Mouse (Mus musculus) hindlimb bud, embryonic 11.5 days (tissue): ENCODE results near the gene Muc20.

Experiments
- DNase-seq: peaks from one replicate; pipeline ENCODE4 v3.0.0-alpha.2; 2012; ENCODE audit warnings: low read depth, low spot score; ENCODE audit errors: extremely low spot score

Gene Muc20

DNA sequence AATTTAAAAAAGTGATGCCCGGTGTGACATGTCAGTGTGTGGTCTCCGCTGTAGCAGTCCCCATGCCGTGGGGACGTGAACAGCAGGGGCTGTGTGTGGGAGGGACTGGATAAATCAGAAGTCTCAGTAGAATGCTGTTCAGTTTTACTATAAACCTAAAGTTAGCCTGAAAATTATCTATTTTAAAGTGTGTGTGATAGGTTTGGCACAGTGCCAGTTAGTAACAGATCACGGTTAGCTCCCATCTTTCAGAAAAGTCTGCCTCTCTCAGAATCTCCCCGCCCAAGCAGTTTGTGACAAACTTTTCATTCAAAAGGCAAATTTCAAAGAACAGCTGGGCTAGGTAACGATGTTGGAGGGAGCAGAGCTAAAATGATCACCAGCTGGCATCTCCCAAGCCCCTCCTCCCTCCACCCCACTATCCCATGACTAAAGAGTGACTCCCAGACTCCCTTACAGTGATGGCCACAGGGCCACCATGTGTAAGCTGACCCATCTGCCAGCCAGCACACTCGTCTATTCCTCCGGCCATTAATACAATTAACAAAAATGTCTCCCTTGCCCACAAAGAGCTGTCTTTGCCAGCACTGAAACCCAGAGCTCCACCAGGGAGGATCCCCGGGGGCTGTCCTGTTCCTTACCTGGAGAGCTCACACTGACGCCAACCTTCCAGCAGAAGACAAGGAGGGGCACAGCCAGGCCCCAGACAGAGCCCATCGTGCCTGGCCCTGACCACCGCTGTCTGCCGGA, 384 bp downstream of the Muc20 start:
- DNase-seq = no peak

DNA sequence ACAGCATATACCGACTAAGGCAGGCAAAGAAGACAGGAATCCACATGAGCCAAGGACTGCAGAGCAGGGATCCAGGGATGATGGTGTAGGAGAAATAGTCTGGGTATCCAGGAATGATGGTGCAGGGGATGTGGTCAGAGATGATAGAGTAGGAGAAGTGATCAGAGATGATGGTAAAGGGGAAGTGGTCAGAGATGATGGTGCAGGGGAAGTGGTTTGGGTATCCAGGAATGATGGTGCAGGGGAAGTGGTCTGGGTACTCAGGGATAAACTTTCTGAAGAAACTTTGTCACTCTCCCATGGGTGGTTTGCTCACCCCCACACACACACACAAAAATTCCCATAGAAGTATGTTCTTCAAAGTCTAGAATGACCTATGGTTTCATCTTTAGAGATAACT, 2.1 kb downstream of the Muc20 start:
- no peak for DNase-seq

DNA sequence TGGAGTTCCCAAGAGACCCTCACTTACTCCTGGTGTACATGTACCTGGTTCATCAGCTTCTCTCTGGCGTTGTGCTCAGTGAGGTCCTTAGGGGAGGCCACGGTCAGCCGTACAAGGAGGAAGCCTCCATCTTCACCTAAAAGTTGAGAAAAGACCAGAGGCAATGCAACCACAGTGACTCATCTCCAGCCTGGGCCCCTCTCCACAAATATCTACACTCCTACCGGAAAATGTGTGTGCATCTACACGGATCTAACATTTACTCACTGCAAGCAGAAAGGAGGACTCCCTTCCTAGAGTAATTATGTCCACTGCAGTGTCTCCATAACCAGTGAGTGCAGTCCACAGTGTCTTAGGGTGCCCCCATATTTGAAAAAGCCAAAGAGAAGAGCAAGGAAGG, 7.2 kb downstream of the Muc20 start:
- no peak for DNase-seq

DNA sequence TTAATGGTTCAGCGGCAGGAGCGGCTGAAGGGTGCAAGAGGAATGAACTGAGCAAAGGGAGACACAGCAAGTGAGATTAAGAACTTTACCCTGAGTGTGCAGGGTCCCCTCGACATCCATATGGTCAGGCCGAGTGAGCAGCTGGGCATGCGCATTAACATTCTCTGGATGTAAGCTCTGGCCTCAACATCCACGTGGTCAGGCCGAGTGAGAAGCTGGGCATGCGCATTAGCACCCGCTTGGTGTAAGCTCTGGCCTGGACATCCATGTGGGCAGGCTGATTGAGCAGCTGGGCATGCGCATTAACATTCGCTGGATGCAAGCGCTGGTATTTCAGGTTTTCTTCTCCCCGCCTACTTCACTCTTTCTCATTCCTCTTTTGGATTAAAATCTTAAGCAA, 12.4 kb downstream of the Muc20 start:
- DNase-seq = no peak

DNA sequence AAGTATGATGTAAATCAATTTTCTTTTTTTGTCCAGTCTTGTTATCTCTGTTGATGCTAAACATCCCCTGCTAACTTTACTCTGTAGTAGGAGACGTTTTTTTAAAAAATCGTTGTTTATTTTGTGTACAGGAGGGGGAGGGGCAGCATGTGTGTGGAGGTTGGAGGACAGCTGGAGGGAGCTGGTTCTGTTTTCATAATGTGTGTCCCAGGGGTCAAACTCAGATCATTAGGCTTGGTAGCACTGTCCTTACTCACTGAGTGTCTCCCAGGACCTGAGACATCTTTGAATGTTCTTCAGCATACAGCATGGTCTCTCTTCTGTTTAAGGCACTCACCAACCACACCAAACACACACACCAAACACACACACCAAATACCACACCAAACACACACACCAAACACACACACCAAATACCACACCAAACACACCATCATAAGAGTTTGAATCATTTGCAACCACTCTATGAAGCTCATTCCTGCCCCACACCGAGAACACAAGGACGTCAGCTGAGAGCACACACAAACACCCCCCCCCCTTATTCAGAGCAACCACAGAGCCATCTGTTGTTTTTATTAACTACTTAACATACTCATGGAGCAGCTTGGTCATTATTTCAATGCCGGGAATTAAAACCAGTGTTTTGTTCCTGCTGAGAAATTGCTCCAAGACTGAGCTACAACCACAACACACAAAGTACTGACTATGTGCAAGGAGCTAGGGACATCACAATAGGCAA, 13.7 kb downstream of the Muc20 start:
- DNase-seq = no peak

DNA sequence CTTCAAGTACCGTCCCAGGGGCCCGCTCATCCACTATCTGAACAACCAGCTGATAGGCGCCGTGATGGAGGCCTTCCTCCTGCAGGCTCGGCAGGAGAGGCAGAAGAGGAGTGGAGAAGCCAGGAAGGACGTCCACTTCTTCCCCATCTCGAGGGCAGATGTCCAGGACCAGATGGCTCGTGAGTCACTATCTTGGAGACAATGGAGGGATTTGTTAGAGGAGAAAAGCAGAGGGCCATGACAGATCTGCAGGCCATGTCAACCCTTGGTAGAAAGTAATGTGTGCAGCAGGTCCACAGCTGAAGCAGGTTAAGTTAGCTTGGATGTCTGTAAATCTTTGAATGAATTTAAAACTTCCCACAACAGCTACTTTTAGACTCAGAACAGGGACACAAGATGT, 18.3 kb downstream of the Muc20 start:
- DNase-seq = no peak

DNA sequence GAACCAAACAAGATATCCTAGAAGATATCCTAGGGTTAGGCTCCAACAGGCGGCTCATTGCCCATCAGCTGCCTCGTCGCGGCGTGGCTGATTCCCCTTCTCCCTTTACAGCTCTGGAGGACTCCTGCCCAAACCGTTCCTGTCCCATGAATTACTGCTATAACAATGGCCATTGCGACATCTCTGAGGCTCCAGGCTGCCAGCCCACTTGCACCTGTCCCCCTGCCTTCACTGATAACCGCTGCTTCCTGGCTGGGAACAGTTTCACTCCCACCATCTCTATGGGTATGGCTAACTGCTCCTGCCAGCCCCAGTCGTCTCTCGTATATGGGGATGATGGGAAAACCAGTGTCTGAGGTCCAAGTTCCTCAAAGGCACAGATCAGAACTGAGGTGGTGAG, 20.6 kb downstream of the Muc20 start:
- DNase-seq = no peak

DNA sequence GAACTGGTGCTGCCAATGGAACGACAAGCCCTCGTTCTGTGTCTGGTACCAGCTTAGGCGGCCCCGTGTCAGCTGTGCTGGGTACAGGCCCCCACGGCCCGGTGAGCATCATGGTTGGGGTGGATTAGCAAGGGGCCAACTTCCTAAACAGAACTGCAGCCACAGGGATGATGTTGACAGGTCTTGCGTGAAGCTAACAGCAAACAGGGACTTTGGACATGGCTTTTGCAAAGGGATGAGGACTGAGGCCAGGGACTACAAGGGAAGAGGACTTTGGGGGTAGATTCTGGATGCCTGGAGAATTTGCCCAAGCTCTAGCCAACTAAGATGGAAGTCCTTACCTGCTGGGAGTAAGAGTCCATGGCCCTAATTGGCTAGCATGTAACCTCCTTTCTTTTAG, 30.3 kb downstream of the Muc20 start:
- DNase-seq = no peak

DNA sequence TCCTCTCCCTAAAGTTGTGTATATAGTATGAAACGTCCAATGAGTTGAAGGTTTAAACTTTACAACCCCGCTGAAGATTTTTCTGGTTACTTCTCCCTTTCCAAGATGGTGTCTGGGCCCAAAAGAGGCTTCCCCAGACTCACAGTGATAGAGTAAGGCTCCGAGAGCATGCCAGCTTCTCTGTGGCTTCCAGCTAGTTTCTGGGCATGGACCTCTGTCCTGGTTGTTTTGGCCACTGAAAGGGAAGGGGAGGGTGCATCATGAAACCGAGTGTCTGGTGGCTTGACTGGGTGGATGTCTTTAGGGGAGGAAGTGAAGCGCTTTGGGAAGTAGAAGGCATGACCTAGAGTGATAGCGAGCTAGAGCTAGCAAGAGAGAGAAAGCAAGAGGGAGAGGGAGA, 32.3 kb downstream of the Muc20 start:
- no peak for DNase-seq

DNA sequence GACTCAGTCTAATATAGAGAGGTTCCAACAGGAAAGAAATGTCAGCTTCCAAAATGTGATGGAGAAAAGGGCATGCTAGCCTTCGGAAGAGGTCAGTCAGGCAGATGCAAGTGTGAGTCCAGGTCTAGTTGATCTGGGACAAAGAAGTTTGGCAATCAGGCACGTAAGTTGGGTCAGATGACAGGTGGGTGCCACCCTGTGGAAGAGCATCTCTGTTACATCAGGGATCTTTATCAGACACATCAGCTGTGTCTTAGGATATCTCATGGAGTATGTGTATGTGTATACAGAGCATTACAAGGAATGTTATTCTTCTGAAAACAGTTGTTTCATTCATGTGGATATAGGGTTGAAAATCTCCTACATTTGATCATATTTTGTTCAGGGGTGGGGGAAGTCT, 32.7 kb downstream of the Muc20 start:
- DNase-seq = no peak

DNA sequence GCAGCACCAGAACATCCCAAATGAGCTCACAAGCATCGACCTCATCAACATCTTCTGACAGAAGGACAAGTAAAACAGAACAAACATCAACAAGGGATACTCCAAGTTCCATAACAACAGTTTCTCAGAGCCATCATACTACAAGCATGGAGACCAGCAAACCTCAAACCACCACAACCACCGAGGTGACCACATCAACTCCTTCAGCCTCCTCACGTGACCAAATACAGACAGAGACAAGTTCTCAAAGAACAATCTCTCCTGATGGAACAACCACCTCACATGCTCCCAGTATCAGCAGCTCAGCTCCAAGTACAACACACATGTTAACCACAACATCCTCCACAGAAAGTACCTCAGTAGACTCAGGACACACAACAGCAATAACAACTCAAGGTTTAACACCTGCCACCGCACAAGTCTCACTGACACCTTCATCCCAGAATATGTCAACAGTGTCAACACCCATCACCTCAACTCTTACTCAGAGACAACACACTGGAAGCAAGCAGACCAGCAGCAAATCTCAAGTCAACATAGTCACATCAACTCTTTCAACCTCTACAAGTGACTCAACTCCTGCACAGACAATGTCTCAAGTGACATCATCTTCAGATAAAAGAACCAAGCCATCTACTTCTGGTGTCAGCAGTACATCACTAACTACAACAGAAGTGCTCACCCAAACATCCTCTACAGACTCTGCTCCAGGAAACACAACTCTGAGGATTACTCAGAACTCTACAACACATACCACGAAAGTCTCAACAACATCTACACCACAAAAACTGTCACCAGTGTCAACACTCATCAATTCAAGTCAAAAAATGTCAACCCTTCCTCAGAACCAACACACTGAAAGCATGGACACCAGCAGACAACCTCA, 46.8 kb downstream of the Muc20 start:
- DNase-seq = no peak

DNA sequence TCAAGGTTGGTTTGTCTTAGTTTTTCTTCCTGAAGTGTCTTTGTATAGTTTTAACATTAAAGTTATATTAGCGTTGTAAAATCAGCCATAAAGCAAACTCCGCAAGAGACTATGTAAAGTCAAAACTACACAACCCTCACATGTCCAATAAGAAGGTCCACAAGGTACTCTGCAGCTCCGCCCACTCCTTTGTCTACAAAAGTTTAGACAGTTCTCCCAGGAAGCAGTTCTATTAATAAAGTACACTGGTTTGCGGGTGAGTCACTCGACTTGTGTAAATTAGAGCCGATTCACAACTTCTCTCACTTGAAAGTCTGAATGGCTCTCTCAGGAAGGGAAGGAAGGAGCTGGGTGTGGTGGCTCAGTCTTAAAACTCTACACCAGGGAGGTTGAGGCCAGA, 51.4 kb downstream of the Muc20 start:
- no peak for DNase-seq

DNA sequence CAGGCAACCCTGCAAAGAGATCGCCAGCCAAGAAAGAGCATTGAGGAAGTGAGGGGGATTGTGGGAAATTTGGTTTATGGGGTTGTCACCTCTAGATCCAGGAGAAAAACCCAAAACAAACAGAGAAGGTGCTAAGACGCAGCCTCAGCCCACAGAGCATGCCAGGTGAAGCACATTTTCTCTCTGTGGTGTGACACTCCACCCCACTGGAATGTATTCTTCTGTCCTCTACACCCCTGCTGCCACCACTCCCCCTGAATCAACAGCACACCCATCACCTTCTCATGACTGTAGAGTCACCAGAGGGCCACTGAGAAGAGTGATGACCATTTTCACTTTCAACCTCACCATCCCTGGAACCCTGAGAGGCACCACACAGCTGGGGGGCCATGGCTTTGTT, 54.5 kb downstream of the Muc20 start:
- DNase-seq = no peak

DNA sequence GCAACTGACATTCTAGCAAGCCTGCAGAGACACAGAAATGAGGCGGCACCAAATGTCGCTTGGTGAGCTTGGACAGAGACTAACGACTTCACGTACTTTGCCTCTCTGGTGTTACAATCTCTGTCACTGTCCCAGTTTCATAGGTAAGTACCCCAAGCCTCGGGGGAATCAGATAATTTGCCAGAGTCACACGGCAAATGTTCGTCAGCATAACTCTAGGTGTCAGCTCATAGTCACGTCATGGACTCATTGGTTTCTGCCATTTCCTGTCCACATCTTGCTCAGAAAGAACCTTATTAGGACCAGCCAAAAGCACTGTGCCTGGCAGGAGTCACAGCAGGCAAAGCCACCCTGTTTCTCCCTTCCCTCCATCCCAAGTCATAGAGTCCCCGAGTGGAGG, 55.9 kb downstream of the Muc20 start:
- no peak for DNase-seq

DNA sequence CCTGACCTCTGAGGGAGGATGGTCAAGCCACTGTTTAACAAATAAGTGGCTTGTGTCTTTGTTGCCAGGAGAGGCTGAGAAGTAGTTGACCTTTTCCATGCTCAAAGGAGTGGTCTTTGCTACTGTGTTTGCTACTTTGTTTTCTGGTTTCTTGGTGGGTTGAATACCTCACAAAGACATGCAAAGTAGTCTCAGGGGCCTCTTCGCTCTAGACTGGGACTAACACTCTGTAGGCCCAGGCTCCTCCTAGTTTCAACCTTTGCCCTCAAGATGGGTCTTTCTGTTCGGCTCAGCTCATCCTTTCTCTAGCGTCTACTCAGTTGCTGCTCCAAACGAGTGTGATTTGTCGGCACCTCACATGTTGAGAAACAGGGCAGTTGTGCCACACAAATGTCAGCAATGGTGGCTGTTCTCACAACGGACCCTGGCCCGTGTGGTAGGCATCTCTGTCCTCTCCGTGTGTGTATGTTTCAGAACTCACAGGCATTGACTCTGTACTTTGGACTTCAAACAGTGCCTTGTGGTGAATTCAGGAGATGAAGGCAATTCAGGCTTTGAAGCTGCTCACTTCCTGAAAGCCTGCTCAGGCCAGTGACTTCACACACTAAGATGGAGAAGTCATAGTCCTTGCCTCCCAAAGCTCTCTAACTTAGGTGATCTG, 57.1 kb downstream of the Muc20 start:
- no peak for DNase-seq

DNA sequence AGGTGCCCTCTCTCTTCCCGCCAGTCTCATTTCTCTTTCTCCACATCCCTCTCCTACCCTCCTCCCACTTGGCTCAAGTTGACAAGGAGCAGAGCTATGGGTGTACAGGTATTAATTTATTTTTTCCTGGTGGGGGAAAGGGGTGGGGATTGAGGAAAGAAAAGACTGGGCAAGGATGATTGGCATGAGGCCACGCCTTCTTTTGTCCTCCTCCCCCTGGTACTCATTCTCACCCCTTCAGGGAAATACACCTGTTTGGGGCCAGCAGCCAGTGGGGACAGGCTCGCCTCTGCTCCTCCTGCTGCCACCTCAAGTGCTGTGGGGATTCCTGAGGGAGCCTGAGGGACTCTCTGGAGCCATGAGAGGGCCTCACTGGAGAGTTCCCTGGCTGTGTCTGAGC, 61.2 kb downstream of the Muc20 start:
- no peak for DNase-seq

DNA sequence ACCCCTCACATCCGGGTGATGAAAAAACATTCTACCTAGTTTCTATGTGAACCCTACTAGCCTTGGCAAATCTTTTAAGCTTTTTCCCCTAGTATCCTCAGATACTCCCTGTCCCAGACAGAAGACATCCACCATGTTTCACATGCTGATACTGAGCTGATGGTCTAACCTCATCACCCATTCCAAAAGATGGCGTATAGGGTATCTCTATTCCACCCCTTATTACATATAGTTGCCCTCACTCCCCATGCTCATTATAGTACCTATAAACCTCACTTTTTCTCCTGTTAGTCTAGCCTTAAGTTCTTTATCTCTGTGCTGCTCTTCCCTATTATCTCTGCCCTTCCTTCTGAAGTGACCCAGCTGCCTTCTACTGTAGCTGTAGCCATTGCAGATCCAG, 61.6 kb downstream of the Muc20 start, which contains the start of gene Muc4:
Muc4 (plus strand) TSS at position 301 of the 400 bp plus-strand sequence.
- no peak for DNase-seq

DNA sequence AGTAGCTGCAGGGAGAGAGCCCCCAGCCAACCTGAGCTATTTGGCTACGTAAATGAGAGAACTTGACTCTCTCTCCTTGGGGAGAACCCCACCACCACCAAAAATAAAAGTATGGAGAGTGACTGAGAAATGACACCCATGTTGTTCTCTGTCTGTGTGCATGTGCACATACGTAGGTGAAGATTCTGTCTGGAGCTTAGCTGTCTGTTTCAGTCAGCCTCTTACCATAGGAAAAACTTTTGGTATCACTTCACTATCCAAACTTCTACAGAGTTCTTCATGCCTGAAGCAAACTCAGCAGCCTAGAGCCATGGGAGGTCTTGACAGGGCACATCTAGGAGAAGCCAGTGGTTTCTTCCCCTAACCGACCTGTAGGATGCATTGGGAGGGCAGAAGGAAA, 64.0 kb downstream of the Muc20 start:
- DNase-seq = no peak

DNA sequence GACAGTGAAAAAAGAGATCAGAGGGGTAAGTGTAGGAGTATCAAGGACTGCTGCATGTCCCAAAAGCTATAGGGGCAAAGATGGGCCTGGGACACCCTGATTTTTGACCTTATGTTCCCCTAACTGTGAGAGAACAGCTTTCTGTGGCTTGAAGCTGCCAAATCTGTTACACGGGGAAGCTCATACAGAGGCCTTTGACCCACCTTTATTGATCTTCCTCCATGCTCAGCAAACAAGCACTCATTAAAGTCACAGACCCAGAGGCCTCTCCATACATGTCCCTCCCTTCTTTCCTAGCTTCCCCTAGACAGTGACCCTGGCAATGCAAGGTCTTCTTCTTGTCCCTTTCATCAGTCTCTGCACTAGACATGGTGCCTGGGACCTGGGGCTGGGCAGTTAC, 68.5 kb downstream of the Muc20 start:
- no peak for DNase-seq

DNA sequence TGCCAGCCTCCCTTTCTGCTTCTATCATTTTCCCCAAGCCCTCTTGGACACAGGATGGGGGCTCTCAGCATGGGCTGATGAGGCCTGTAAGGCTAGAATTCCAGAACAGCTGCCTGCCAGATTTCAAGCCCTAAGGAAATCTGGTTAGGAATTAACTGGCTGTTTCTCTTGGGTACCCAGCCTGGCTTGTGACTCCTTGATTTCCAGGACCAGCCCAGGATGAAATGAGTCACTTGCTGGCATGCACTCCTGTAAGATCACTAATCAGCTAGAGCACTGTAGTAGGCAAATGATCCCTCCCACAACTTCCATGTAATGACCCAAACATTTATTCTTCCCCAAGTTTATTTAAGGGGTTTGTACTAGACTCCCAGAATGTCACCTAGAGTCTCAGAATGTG, 69.0 kb downstream of the Muc20 start:
- no peak for DNase-seq
